Mouse (Mus musculus) 3T3-L1 (cell line): ENCODE results near the gene Col19a1.

Source experiments
- DNase-seq: peaks from one replicate; pipeline ENCODE4 v3.0.0-alpha.2; 2015; ENCODE audit warnings: low read depth, low spot score

The Col19a1 gene

DNA sequence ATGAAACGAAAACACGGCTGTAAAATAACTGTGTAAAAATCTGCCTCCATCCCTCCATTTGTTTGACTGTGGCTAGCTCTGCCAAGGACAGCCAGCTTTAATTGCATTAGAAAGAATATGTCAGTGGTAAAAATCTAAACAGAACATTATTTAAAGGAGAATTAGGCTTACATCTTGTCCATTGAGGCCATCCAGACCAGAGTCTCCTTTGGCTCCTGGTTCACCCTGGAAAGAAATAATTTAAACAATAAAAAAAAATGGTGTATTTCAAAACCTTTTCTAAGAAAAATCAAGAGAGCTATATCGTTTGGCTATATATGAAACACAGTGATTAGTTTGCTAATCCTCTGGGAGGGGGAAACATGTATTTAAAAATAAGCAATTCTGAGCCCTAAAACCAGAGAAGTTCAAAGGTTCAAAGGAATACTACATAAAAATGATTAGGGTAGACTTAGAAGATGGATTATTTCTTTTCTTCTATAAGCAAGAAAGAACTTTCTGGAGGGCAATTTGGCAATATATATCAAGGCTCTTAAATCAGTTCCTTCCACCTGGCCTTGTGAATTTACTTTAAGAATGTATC is 125.9 kb downstream of the Col19a1 start:
- DNase-seq, result no peak

DNA sequence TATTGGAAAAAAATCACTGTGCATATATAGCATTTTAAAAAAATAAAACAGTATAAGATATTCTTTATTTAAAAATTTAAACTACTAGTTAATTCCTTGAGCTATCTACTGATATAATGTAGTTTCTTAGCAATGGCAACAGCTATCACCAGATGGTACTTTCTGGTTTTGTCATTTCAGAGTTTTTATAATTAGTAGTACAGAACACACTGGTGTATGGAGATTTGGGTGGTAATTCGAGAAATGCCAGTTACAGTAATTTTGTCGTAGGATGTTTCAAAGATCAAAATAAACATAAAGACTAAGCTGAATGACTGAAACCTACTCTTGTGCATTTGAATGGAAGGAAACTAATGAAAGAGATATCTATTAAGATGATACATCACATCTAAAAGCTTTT is 129.3 kb downstream of the Col19a1 start:
- no peak for DNase-seq

DNA sequence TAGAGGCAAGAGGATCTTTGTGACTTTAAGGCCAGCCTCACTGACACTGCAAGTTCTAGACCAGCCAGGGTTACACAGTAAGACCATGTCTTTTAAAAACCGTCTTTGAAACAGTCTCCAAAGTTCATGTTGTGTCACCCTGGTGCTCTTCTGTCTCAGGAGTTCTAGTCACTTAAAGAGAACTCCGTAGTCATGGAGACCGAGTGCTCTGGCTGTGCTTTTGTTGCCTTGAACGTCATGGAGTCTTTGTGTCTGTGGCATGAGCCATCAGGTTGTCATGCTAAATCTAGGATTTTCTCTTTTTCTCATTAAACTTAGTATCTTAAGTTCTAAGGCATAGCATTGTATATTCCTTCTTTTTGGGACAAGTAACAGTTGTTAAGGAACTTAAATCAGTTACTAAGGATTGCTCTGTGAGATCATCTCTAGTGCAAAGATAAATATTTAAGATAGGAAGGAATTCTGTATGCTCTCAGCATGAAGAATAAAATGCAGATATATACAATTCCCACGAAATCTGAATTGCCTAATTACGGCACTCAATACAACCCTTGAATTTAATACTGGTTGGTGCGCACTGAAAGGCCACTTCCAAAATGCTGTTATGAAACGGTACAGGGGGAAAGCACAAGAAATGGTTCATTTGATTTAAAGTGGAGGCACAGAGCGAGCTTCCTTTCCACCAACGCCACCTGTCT is 134.6 kb downstream of the Col19a1 start:
- no peak for DNase-seq

DNA sequence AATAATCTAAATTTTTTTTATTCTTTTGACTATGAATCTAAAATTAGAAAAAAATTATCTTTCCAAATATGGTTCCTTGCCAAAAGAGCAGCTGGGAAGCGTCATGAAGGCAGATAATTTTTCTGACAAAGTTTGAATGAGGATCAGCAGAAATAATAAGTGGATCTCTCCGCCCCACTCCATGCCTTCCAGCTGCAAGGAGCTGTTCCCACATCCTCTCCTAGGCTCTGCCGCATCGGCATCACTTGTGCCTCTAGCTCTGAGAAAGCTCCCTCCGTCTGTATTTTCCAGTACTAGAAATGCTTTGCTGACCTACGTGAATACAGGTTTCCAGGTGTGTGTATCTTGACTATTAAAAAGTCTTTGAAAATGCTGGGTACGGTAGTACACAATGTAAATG is 135.1 kb downstream of the Col19a1 start:
- no peak for DNase-seq

DNA sequence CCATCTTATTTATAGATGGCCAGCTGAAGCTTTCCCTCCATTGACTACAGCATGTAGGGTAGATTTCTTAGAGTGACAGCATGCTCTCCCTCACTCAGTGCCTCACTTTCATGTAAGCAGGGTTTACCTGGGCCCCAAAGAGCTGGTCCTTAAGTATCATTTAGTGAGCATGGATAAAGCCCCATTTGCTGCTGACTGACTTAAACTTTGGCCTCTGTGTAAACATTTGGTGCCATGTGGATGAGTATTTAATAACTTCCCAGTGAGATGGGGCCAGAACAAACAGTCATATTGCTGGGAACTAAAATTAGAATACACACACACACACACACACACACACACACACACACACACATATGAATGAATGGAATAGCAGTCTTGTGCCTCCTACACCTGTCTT is 149.8 kb downstream of the Col19a1 start:
- no peak for DNase-seq

DNA sequence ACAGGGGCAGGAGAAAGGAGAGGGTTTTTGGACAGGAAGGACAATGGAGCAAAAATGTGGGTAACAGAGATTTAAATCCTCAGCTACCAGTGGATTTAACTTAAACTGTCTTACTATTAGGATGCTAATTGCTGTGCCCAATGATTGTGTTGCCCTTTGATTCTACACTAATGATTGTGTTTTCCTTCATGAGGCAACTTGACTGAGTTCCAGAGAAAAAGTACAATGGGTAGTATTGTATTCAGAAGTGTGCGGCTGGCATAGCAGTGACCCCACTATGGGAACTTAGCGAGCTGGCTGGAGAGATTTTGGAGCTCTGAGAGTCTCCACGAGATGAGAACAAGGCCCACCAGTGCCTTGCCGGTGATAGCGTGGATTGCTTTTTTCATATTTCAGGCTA is 159.0 kb downstream of the Col19a1 start:
- no peak for DNase-seq

DNA sequence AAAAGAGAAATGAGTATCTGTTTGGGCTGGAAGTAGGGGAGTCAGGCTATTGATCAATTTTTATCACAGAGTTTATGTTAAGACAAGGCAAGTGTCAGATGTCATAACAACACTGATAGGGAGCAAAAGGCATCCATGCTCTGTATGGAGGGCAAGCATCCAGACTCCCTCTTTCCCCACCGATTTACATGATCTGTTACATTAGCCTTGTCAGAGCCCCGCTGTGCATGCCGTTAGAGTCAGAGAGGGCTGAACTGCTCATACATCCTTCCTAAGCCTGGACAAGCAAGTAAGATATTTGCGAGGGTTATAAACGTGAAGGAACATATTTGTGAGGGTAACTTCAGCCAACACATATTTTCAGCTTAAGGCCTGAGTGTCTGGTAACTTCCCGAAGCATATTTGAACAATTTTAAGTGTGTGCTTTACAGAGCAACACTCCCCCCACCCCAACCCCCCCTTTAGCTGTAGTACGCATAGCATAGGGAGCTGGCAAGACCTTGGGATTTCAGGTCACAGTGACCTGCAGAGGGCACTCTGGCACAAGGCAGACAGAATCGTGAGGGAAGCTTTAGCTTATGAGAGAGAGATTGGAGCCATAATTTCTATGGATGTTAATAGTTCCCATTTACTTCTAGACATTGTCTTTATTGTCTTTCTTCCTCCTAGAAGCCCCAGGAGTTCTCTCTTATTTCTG is 209.0 kb downstream of the Col19a1 start:
- peak; percentile 59 for DNase-seq

DNA sequence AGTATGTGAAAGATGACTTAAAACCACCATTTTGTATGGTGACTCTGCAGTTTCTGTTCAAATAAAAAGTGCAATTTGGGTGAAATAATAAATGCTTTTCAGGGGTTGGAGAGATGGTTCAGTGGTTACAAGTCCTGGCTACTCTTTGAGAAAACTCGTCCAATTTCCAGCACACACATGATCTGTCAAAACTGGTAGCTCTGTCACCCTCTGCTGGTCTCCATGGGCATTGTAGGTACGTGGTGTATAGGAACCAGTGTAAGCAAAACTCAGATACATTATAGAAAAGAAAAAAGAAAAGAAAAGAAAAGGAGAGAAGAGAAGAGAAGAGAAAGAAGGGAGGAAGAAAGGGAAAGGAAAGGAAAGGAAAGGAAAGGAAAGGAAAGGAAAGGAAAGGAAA is 212.4 kb downstream of the Col19a1 start:
- DNase-seq, result peak; percentile 53

DNA sequence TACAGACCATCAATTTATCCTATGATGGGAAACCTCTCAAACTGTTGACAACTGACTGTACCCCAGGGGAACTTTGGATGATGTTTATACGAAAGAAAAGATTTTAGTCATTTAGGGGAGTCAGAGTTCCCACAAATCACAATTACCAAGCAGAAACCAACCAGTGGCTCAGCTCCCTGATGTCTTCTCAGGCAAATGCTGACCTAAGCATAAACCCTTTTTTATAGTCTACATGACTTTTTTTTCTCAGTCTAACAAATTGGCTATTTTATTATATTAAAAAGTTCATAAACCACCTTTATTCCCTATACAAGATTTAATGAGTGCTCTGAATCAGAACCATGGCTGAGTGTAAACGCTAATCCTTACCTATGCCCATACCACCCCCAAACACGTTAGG is 213.6 kb downstream of the Col19a1 start:
- DNase-seq, result no peak

DNA sequence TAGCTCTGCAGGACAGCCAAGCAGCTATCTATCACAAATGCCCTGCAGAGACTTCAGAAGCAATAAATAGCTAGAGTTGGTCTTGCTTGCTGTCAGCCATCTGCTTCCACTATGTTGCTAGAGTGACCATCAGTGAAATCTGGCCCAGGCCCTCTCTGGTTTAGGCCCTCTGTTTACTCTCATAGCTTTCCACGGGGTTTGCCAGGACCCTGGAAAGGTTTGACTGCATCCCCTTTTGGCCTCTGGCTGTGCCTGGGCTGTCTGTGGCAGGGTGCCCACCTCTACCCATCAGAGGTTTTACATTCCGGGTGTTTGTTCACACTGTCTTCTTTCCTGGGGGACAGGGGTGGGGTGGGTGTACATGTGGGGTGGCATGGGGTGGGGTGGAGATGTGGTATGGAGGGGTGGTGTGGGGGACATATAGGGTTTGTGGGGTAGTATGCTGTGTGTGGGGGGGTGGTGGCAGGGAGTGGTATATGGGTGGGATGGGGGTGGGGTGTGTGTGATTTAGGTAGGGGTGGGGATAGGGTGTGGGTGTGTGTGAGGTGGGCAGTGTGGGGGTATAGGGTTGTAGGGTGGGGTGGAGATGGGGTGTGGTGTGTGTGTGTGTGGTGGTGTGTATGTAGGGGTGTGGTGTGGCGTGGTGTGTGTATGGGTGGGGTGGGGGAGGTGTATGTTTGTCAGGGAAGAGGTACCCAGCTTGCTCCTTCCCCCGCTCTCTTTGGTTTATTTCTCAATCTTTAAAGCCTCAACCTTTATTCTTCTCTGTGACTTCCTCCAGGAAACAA is 214.6 kb downstream of the Col19a1 start:
- DNase-seq, result no peak

DNA sequence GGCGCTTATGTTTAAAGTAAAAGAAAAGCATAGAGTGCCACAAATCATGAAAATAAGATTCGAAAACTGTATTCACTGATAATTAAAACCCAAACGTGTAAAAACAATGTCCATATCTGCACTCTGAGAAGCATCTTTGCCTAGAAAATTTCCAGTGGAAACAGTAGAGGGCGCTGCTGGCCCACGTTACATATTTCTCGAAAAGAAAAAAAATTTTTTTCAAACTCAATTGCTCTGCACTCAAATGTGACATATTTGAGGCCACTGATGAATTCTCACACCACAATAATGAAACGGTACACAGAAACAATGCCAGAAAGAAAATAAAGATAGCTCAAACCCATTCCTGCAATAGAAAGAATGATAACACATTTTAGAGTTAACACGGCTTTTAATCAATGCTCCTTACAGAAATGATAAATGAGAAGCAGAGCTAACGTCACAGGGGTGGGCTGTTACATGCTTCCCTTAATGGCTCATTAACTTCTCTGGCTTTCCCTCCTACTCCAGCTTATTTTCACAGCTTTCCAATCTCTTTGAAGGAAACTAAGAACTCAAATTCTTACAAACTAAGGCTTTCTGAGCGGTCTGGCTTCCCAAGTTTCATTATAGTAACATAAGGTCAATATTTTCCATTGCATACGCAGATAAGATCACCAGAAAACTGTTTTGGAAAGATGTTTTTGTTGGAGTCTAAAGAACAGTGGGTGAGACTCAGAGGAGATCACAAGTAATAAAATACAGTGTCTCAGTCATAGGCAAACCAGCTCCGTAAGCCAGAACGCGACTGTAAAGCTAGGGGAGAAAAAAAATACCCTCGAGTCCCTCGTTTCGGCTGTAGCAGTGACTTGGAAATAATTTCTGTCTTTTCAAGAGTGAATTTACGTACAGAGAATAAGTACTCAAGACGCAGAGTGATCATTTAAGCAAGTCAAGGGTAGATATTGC is 219.4 kb downstream of the Col19a1 start:
- DNase-seq, result peak; percentile 54

DNA sequence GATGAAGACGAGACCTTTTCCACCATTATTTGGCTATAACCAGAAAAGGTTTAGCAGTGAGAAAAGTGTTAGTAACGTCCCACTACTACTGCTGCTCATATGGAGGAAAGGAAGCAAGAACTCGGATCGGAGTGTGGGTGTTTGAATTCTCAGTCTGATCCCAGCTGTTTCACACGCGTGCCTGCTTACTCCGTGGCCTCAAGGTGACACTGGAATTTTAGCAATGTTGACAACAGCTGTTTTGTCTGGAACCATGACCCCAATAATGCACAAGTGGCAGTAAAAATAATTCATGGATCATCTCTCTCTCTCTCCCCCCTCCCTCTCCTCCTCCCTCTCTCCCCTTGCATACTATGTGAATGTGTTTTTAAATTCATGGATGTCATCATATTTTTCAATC is 222.5 kb downstream of the Col19a1 start:
- DNase-seq, result no peak

DNA sequence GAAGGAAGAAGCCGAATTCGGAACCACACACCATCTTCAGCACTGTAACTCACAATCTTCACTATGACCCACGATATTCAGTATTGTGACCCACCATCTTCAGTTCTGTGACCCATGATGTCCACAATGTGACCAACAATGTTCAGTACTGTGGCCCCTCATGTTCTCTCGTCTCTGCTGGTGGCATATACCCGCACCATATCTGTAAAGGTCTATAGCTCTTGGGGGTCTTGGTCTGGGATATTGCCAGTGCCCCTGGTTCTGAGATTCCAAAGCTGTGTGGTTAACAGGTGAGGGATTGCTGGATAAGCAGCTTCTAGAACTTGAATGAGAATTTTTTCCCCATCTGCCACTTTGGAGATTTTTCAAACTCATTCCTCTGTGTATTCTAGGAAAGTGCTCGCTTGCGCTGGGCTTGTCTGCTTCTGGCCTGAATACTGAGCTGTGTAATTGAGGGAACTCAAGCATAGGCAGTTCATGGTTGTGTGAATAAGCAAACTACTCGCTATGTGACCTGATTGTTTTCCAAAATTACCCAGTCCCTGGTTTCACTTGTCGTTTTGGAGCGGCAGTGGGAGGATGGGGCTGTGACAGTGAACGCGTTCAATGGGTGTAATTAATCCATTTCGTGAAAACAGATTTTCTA is 225.2 kb downstream of the Col19a1 start:
- no peak for DNase-seq

DNA sequence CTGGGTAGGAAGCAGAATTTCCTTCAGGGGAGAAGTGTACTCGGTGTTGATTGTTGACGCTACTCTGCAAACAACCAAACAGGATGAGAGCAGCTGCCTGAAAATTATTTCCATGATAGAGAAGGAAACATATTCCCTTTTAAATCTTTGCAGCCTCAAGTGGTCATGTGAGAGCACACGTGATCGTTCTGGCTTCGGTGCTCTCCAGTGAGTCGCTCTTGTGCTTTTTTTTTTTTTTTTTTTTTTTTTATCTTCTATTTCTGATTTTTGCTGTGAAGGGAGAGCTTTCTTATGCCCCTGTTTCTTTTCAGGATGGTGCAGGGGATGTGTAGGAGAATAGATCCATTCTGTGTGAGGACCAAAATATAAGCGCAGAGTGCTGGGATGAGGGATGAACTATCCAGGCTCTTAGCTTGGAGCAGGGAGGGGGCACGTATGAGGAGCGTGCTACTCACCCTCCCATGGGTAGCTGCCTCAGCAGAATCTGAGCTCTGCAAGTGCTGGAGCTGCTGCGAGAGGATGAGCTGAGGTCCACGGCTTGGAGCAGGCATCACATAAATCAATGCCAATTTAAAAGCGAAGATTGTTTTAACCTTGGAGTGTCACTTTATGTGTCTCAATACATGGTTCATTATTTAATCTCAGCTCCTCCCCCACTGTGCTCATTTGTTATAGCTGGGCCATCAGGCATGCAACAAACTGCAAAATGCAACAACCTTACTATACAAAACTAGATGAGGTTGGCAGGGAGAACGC is 237.6 kb downstream of the Col19a1 start:
- no peak for DNase-seq

DNA sequence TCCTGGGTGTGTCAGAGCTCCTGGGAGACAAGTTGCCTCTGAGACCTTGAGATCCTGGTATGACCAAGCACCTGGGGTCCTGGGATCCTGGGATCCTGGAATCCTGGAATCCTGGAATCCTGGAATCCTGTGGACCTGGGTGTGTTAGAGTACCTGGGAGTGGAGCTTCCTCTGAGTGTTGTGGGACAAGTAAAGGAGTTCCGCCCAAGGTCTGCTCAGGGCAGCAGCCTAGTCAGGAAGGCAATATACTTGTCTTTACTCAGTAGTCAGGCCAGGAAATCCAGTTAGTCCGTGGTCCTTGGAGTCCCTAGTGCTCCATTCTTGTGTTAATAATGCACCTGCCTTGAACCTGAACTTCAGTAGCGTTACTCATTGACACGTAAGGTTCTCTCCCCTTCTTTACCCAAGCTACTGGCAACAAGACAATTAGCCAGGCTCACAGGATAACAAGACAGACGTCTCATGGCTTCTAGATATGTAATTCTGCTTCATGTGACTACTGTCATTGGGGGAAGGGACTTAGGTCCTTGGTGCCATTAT is 239.6 kb downstream of the Col19a1 start:
- DNase-seq, result no peak

DNA sequence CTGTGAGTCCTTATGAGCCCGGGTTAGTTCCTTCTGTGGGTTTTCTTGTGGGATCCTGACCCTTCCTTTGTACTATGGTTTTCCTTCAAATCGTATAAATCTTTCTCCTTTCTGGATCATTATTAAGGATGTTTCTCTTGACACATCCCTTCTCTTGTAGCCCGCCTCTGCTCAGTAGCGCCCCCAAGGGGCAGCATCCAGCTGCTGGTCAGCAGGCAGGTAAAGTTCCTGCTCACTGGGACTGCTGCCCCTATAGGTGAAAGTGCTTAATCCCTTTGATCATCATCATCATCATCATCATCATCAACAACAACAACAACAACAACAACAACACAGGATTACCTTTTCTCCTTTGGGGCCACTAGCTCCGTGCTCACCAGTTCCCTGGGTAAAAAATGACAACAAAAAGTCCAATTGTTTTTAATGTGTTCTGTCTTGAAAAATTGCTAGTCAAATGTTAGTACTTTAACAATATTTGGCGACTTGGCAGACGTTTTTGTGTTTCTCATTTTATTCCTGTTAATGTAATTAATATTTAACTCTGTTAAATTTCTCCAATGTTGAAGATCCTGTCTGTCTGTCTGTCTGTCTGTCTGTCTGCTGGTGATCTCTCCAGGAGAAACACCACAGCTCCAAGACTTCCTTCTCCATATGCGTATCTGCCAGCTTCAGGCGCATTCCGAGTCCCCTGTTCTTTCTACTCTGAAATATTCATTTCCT is 249.6 kb downstream of the Col19a1 start:
- DNase-seq, result no peak

DNA sequence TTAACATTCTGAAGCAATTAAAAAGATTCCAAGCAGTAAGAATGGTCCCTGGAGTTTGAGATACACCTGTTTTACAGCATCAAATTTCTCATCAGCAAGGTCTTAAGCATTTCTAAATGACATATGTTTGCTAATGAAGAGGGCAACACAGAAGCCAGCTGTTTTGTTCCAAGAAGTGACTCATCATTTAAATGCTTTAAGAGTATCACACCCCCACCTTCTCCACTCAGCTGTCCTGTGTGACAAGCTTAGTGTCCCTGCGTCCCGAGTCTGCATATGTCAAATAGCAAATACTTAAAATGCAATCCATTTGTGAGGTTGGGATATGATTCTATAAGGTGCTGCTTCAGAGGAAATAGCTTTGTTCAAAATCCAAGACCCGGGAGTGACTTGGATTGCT is 251.2 kb downstream of the Col19a1 start:
- DNase-seq, result no peak

DNA sequence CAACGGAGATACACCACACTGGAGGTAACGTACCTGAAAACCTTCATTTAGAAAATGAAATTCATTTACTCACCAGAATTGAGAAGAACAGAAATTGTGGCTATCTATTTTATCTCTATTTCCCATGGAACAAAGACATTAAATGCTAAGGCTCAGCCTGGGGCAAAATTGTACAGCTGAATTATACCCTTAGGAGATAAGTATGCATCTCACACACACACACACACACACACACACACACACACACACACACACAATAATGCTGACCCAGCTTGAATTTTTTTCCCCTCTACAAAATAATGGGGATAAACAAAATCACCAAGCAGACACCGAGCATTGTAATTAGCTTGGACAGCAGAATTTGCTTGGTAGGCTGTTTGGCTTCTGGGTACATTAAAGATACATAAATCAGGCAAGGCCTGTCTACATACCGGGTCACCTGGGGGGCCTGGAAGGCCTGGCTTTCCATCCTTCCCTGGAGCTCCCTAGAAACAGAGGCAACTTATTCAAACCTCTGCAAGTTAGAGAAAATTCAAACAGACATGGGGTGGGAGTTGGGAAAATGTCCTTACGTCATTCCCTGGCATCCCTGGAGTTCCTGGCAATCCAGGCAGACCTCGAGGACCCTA is 270.2 kb downstream of the Col19a1 start:
- no peak for DNase-seq

DNA sequence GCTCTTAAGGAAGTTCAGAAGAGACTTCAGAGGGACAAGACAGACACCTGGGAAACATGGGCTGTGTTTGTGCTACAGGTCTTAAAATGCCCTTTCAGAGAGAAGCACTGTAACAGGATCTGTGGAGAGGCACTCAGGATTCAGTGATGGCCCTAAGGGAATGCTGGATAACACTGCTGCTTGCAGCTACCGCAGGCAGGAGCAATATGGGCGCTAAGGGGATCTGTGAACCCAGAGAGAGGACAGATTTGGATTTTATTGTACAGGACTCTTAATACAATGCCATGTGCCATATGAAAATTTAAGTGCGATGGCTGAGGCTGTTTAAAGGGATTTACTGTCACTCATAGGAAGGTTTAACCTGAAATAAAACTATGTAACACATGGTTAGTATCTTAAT is 270.8 kb downstream of the Col19a1 start:
- no peak for DNase-seq
